Mouse (Mus musculus) neural tube, embryonic 13.5 days (tissue): ENCODE results near the gene Rfx8. TPM values are rescaled to one million over a fixed set of nuclear protein-coding genes. Genes with fewer than 3 reads are reported as not detected.
A peak's percentile ranks its signal among the peaks of the same experiment; 100 is the strongest.

Source experiments
- ATAC-seq: fragments of 200-750 bp; cut with Nextera tagmentation; 2 replicates; pipeline ENCODE4 v1.8.0; 2017; ENCODE audit warnings: low read depth, mild to moderate bottlenecking, moderate TSS enrichment, moderate library complexity
- H3K27ac ChIP-seq: fragments of 300-500 bp; sonication (generic); replicated peaks from 2 replicates; pipeline ENCODE4 v1.5.1; 2015; ENCODE audit warnings: moderate library complexity, mild to moderate bottlenecking, inconsistent platforms
- H3K27me3 ChIP-seq: fragments of 300-500 bp; sonication (generic); 2 replicates; pipeline ENCODE4 v1.6.1; 2015; ENCODE audit warnings: mild to moderate bottlenecking, inconsistent platforms
- H3K36me3 ChIP-seq: fragments of 300-500 bp; sonication (generic); 2 replicates; pipeline ENCODE4 v1.6.1; 2015; ENCODE audit warnings: mild to moderate bottlenecking, inconsistent platforms
- H3K4me1 ChIP-seq: fragments of 300-500 bp; sonication (generic); replicated peaks from 2 replicates; pipeline ENCODE4 v1.6.1; 2015; ENCODE audit warnings: inconsistent platforms
- H3K4me2 ChIP-seq: fragments of 300-500 bp; sonication (generic); 2 replicates; pipeline ENCODE4 v1.6.1; 2015; ENCODE audit warnings: inconsistent platforms, mild to moderate bottlenecking, moderate library complexity
- H3K4me3 ChIP-seq: fragments of 300-500 bp; sonication (generic); 2 replicates; pipeline ENCODE4 v1.5.1; 2015; ENCODE audit warnings: mild to moderate bottlenecking, inconsistent platforms
- H3K9ac ChIP-seq: fragments of 300-500 bp; sonication (generic); 2 replicates; pipeline ENCODE4 v1.6.1; 2015; ENCODE audit warnings: moderate library complexity, mild to moderate bottlenecking, inconsistent platforms
- H3K9me3 ChIP-seq: fragments of 300-500 bp; sonication (generic); 2 replicates; pipeline ENCODE4 v1.6.1; 2016; ENCODE audit warnings: inconsistent platforms
- WGBS: fragments of 180-500 bp; shearing (Covaris S2); methylation state at CpG from one replicate; pipeline ENCODE4 v1.1.7; 2015; 5-methylcytosine and 5-hydroxymethylcytosine counted together
- polyA plus RNA-seq: library from polyadenylated mRNA; unstranded; fragments of >200 nt; fragmentation: Nextera tagmentation; extraction: Ambion mirVana; gene quantifications from 2 replicates; pipeline ENCODE4 v1.2.1, GENCODE M21; 2015

The Rfx8 gene
- polyA plus RNA-seq, 1 experiment from 2014 or later: 0.71 TPM

GRCm38 (mm10) chr1:39702216-39703046 lies 18.4 kb downstream of the Rfx8 start:
- Histone ChIP-seq H3K27me3 (no peaks in the 10 kb centered on the region), H3K9me3 (no peaks in the 10 kb centered on the region), H3K4me1 (peaks cover 41% of the 10 kb centered on the region), H3K4me3 (no peak overlapping the region), H3K9ac (no peak overlapping the region), H3K27ac (no peak overlapping the region; the same call in 1 of the 2 replicates), H3K4me2 (0 out of 2 replicates have a peak overlapping the region, but pooled peaks have one; percentile 7), H3K36me3 (no peaks in the 10 kb centered on the region)
- peak; percentile 45; the same call in 1 of the 2 replicates for ATAC-seq
- 18% methylated on average over 18 of the region's 18 CpGs for WGBS

- no peaks in the 10 kb centered on the region for H3K9me3 ChIP-seq
- H3K4me2 ChIP-seq: 0 out of 2 replicates have a peak overlapping the region, but pooled peaks have one; percentile 18
- ATAC-seq: peak; percentile 64
- H3K4me3 ChIP-seq: no peak overlapping the region
- H3K4me1 ChIP-seq: peaks cover 41% of the 10 kb centered on the region
- no peaks in the 10 kb centered on the region for H3K36me3 ChIP-seq
- WGBS: 2% methylated on average over 9 of the region's 9 CpGs
- H3K9ac ChIP-seq: peak overlapping the region; percentile 35; the same call in 1 of the 2 replicates
- no peaks in the 10 kb centered on the region for H3K27me3 ChIP-seq
- H3K27ac ChIP-seq: no peak overlapping the region; the same call in 1 of the 2 replicates
Observed at GRCm38 (mm10) chr1:39701274-39701602, 19.6 kb downstream of the Rfx8 start.

- ATAC-seq: no peak; the same call in 1 of the 2 replicates
- 15% methylated on average over 7 of the region's 7 CpGs for WGBS
- H3K27ac ChIP-seq: no peak overlapping the region; the same call in 1 of the 2 replicates
Observed at GRCm38 (mm10) chr1:39700599-39701273, 20.1 kb downstream of the Rfx8 start.

DNA sequence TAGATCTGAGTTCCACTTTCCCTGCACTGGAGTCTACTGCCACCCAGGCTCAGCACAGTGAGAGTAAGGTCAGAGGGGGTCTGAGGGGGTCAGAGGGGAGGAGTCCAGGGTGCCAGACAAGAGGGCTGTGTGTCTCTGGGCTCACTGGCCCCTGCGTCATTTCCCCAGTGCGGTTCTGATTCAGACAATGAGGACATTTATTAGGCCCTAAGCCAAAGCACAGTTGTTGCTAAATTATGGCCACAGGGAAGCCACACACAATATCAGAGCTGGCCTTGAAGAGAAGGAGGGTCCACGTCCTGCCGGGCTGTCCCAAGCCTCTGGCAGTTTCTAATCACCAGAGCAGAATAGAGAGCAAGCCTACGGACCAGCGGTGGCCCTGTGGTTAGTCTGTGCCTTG lies 22.3 kb downstream of the Rfx8 start:
- Histone ChIP-seq H3K4me2 (no peak overlapping the region), H3K4me1 (peaks cover 41% of the 10 kb centered on the region), H3K27me3 (no peaks in the 10 kb centered on the region), H3K36me3 (no peaks in the 10 kb centered on the region), H3K4me3 (no peak overlapping the region), H3K27ac (no peak overlapping the region), H3K9ac (no peak overlapping the region), H3K9me3 (no peaks in the 10 kb centered on the region)
- no peak for ATAC-seq
- 12% methylated on average over 6 of the region's 6 CpGs for WGBS

More at GRCm38 (mm10) chr1:39700599-39701273, 20.1 kb downstream of the Rfx8 start:
- Histone ChIP-seq H3K9ac (peak overlapping the region; percentile 35; the same call in 1 of the 2 replicates), H3K4me2 (0 out of 2 replicates have a peak overlapping the region, but pooled peaks have one; percentile 18), H3K4me3 (no peak overlapping the region), H3K9me3 (no peaks in the 10 kb centered on the region), H3K27me3 (no peaks in the 10 kb centered on the region), H3K36me3 (no peaks in the 10 kb centered on the region), H3K4me1 (peaks cover 41% of the 10 kb centered on the region)

- Histone ChIP-seq H3K4me1 (peaks cover 8% of the 10 kb centered on the region; the same call in 1 of the 2 replicates), H3K4me2 (no peak overlapping the region), H3K9me3 (no peaks in the 10 kb centered on the region), H3K27me3 (no peaks in the 10 kb centered on the region), H3K9ac (no peak overlapping the region), H3K4me3 (no peak overlapping the region), H3K27ac (no peak overlapping the region), H3K36me3 (no peaks in the 10 kb centered on the region)
- ATAC-seq: no peak
- WGBS: 77% methylated on average over 4 of the region's 4 CpGs
Observed at GRCm38 (mm10) chr1:39695198-39695597, 25.6 kb downstream of the Rfx8 start.

- H3K36me3 ChIP-seq: no peaks in the 10 kb centered on the region
- H3K4me3 ChIP-seq: no peak overlapping the region
- no peak for ATAC-seq
- H3K9ac ChIP-seq: no peak overlapping the region
- WGBS: 53% methylated on average over 7 of the region's 7 CpGs
- no peaks in the 10 kb centered on the region for H3K27me3 ChIP-seq
- H3K4me1 ChIP-seq: peaks cover 6% of the 10 kb centered on the region; the same call in 1 of the 2 replicates
- H3K27ac ChIP-seq: no peak overlapping the region
- H3K9me3 ChIP-seq: no peaks in the 10 kb centered on the region
- no peak overlapping the region for H3K4me2 ChIP-seq
Observed at GRCm38 (mm10) chr1:39694756-39695155, 26.0 kb downstream of the Rfx8 start.

DNA sequence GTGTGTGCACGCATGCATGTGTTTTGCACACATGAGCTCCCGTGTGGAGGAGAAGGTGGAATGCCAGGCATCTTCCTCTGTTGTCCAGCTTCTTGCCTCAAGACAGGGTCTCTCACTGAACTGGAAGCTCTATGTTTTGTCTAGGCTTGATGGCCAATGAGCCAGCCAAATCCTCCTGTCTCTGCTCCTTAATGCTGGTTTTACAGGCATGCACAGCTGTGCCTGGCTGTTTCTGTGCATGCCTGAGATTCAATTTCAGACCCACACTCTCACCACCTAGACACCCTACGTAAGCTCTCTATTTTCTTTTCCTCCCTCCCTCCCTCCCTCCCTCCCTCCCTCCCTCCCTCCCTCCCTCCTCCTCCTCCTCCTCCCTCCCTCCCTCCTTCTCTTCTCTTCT lies 28.8 kb downstream of the Rfx8 start:
- 71% methylated on average over 3 of the region's 3 CpGs for WGBS

GRCm38 (mm10) chr1:39691061-39691460 lies 29.7 kb downstream of the Rfx8 start:
- no peaks in the 10 kb centered on the region; the same call in 1 of the 2 replicates for H3K4me1 ChIP-seq
- no peaks in the 10 kb centered on the region for H3K27me3 ChIP-seq
- H3K36me3 ChIP-seq: no peaks in the 10 kb centered on the region
- ATAC-seq: no peak
- no peak overlapping the region for H3K9ac ChIP-seq
- H3K27ac ChIP-seq: no peak overlapping the region
- 66% methylated on average over 4 of the region's 4 CpGs for WGBS
- H3K4me2 ChIP-seq: no peak overlapping the region
- H3K9me3 ChIP-seq: no peaks in the 10 kb centered on the region
- H3K4me3 ChIP-seq: no peak overlapping the region

More for the DNA sequence above, 28.8 kb downstream of the Rfx8 start:
- Histone ChIP-seq H3K36me3 (no peaks in the 10 kb centered on the region), H3K27me3 (no peaks in the 10 kb centered on the region), H3K4me1 (no peaks in the 10 kb centered on the region), H3K4me3 (no peak overlapping the region), H3K27ac (no peak overlapping the region), H3K9me3 (no peaks in the 10 kb centered on the region), H3K4me2 (no peak overlapping the region), H3K9ac (no peak overlapping the region)
- no peak for ATAC-seq

- no peaks in the 10 kb centered on the region; the same call in 1 of the 2 replicates for H3K4me1 ChIP-seq
- WGBS: 67% methylated on average over 6 of the region's 6 CpGs
- no peaks in the 10 kb centered on the region for H3K9me3 ChIP-seq
- H3K36me3 ChIP-seq: no peaks in the 10 kb centered on the region
- no peaks in the 10 kb centered on the region for H3K27me3 ChIP-seq
- ATAC-seq: no peak
- no peak overlapping the region for H3K9ac ChIP-seq
- no peak overlapping the region for H3K27ac ChIP-seq
- no peak overlapping the region for H3K4me3 ChIP-seq
- no peak overlapping the region for H3K4me2 ChIP-seq
Observed at GRCm38 (mm10) chr1:39688573-39688972, 32.2 kb downstream of the Rfx8 start.

GRCm38 (mm10) chr1:39687279-39687678 lies 33.5 kb downstream of the Rfx8 start:
- H3K4me2 ChIP-seq: no peak overlapping the region
- 0 out of 2 replicates have a peak overlapping the region, but pooled peaks have one; percentile 2 for H3K9ac ChIP-seq
- 67% methylated on average over 9 of the region's 9 CpGs for WGBS
- no peak overlapping the region for H3K27ac ChIP-seq
- no peak for ATAC-seq
- H3K27me3 ChIP-seq: no peaks in the 10 kb centered on the region
- H3K9me3 ChIP-seq: no peaks in the 10 kb centered on the region
- H3K36me3 ChIP-seq: no peaks in the 10 kb centered on the region
- no peaks in the 10 kb centered on the region; the same call in 1 of the 2 replicates for H3K4me1 ChIP-seq
- no peak overlapping the region for H3K4me3 ChIP-seq

DNA sequence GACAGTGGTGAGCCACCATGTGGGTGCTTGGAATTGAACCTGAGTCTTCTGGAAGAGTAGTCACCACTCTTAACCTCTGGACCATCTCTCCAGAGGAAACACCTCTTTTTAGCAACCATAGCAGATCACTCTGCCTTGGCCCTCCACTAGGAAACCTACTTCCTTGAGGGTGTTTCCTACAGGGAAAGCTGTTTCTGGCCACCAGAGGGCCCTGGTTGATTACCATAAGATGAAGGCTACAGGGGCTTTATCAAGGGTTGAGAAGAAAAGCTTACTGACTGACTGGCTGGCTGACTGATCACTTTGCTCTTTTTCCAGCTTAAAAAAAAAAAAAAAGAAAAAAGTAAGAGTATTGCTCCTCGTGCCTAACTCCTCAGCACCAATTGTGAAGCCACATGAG lies 35.0 kb downstream of the Rfx8 start:
- H3K36me3 ChIP-seq: no peaks in the 10 kb centered on the region
- H3K4me2 ChIP-seq: no peak overlapping the region
- no peak overlapping the region for H3K9ac ChIP-seq
- H3K27me3 ChIP-seq: no peaks in the 10 kb centered on the region
- H3K9me3 ChIP-seq: no peaks in the 10 kb centered on the region
- H3K4me3 ChIP-seq: no peak overlapping the region
- H3K4me1 ChIP-seq: no peaks in the 10 kb centered on the region; the same call in 1 of the 2 replicates
- WGBS: 3% methylated on average over 1 of the region's 1 CpGs
- peak; percentile 73; the same call in 1 of the 2 replicates for ATAC-seq
- H3K27ac ChIP-seq: no peak overlapping the region

- WGBS: 92% methylated on average over 5 of the region's 5 CpGs
- ATAC-seq: no peak
- no peak overlapping the region for H3K4me2 ChIP-seq
Observed at GRCm38 (mm10) chr1:39681638-39682037, 39.2 kb downstream of the Rfx8 start.

More at GRCm38 (mm10) chr1:39681638-39682037, 39.2 kb downstream of the Rfx8 start:
- Histone ChIP-seq H3K9me3 (no peaks in the 10 kb centered on the region), H3K4me3 (no peak overlapping the region), H3K9ac (no peak overlapping the region), H3K27me3 (no peaks in the 10 kb centered on the region), H3K27ac (no peak overlapping the region), H3K36me3 (no peaks in the 10 kb centered on the region), H3K4me1 (no peaks in the 10 kb centered on the region; the same call in 1 of the 2 replicates)
